Mouse (Mus musculus) testis, adult 2 months (tissue): ENCODE data around the gene As3mt. TPM values are rescaled to one million over a fixed set of nuclear protein-coding genes. Genes with fewer than 3 reads are reported as not detected.

Experiments used
- H3K27ac ChIP-seq: fragments of 200-500 bp; 2 replicates; pipeline ENCODE4 v1.5.1; 2012; ENCODE audit warnings: low read depth, low read length; ENCODE audit not compliant: control insufficient read depth, insufficient read depth
- H3K27me3 ChIP-seq: fragments of 200-500 bp; 2 replicates; pipeline ENCODE4 v1.6.1; 2012; ENCODE audit warnings: mild to moderate bottlenecking, low read length, moderate library complexity; ENCODE audit not compliant: control insufficient read depth, insufficient read depth
- H3K36me3 ChIP-seq: fragments of 200-500 bp; 2 replicates; pipeline ENCODE4 v1.6.1; 2012; ENCODE audit warnings: mild to moderate bottlenecking, low read length; ENCODE audit not compliant: control insufficient read depth, insufficient read depth
- H3K4me1 ChIP-seq: fragments of 200-500 bp; 2 replicates; pipeline ENCODE4 v1.6.1; 2012; ENCODE audit warnings: low read length; ENCODE audit not compliant: control insufficient read depth, insufficient read depth
- H3K4me3 ChIP-seq: fragments of 200-500 bp; 2 replicates; pipeline ENCODE4 v1.5.1; 2012; ENCODE audit warnings: low read depth, mild to moderate bottlenecking, low read length, moderate library complexity, mixed read lengths; ENCODE audit not compliant: control insufficient read depth
- CTCF ChIP-seq: fragments of 200-500 bp; IDR thresholded peaks from 2 replicates; pipeline ENCODE4 v1.5.1; 2012; ENCODE audit warnings: low read depth, mild to moderate bottlenecking, inconsistent platforms, low read length, moderate library complexity; ENCODE audit not compliant: control insufficient read depth, insufficient read depth, insufficient replicate concordance
- POLR2A ChIP-seq: fragments of 200-500 bp; IDR thresholded peaks from 2 replicates; pipeline ENCODE4 v1.6.1; 2012; ENCODE audit warnings: low read depth, mild to moderate bottlenecking, inconsistent platforms, low read length, moderate library complexity; ENCODE audit not compliant: control insufficient read depth
- polyA plus RNA-seq: library from polyadenylated mRNA; depleted of rRNA; stranded (reverse); fragments of >200 nt; gene quantifications from 2 replicates; pipeline ENCODE4 v1.2.3, GENCODE M21; 2012

The As3mt gene
- polyA plus RNA-seq, 1 experiment: 12.1 TPM

GRCm38 (mm10) chr19:46762992-46763342, 55.7 kb downstream of the As3mt start:
- Histone ChIP-seq H3K4me1 (peaks cover 19% of the 10 kb centered on the region), H3K27ac (no peak overlapping the region), H3K27me3 (no peaks in the 10 kb centered on the region), H3K36me3 (no peaks in the 10 kb centered on the region), H3K4me3 (peak overlapping the region; percentile 89)
- TF ChIP-seq POLR2A (no peak), CTCF (no peak)

- no peaks in the 10 kb centered on the region for H3K36me3 ChIP-seq
- H3K4me3 ChIP-seq: peak overlapping the region; percentile 89
- no peaks in the 10 kb centered on the region for H3K27me3 ChIP-seq
- peaks cover 19% of the 10 kb centered on the region for H3K4me1 ChIP-seq
- no peak for TF ChIP-seq CTCF
- no peak for TF ChIP-seq POLR2A
- H3K27ac ChIP-seq: no peak overlapping the region
Measured at GRCm38 (mm10) chr19:46763356-46763755, 56.1 kb downstream of the As3mt start.

DNA sequence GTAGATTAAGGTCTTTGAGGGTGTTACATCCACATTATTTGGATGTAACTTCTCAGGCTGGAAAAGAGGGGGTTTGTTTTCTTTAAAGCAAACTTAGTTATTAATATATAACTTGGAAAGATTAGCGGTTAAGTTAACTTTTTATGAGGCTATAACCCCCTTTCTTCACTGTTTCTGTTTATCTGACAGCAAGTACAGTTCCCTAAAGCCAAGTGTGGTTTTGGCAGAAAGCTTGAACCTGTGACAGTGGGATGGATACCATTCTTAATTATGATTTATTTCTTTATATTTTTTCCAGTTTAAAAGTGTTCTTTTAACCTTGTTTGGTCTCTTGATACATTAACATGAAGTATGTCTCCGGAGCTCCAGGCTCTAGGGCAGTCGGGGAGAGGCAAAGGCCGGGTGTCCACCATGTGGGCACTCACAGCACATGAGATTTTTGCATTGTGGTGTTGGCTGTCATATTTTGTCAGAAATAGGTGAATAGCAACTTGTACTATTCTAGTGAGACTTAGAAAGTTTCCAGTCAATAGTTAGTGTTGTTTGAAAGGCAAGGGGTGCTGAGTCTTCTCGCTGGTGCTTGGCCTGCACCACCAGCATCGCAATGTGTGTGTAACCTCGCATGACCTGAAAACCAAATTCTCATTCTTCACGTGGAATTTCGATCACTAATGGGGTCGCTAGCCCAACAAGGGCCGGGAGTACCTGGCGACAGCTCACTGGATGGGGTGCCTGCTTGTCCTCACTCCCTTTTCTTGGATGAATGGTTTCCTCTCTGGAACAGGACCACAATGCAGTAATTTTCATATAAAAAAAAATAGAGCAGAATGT, 56.9 kb downstream of the As3mt start:
- peaks cover 19% of the 10 kb centered on the region for H3K4me1 ChIP-seq
- H3K4me3 ChIP-seq: no peak overlapping the region
- no peak for TF ChIP-seq CTCF
- no peak for TF ChIP-seq POLR2A
- no peaks in the 10 kb centered on the region for H3K27me3 ChIP-seq
- no peaks in the 10 kb centered on the region for H3K36me3 ChIP-seq
- no peak overlapping the region for H3K27ac ChIP-seq

- no peak for TF ChIP-seq CTCF
- no peak for TF ChIP-seq POLR2A
- Histone ChIP-seq H3K27me3 (no peaks in the 10 kb centered on the region), H3K4me3 (no peak overlapping the region), H3K4me1 (peaks cover 19% of the 10 kb centered on the region), H3K36me3 (no peaks in the 10 kb centered on the region), H3K27ac (no peak overlapping the region)
Measured at GRCm38 (mm10) chr19:46764763-46765117, 57.5 kb downstream of the As3mt start.

- TF ChIP-seq CTCF (no peak), POLR2A (no peak)
- H3K4me1 ChIP-seq: peaks cover 14% of the 10 kb centered on the region
- H3K36me3 ChIP-seq: no peaks in the 10 kb centered on the region
- H3K27me3 ChIP-seq: no peaks in the 10 kb centered on the region
- no peak overlapping the region for H3K4me3 ChIP-seq
- H3K27ac ChIP-seq: no peak overlapping the region
Measured at GRCm38 (mm10) chr19:46766125-46766524, 58.9 kb downstream of the As3mt start.

DNA sequence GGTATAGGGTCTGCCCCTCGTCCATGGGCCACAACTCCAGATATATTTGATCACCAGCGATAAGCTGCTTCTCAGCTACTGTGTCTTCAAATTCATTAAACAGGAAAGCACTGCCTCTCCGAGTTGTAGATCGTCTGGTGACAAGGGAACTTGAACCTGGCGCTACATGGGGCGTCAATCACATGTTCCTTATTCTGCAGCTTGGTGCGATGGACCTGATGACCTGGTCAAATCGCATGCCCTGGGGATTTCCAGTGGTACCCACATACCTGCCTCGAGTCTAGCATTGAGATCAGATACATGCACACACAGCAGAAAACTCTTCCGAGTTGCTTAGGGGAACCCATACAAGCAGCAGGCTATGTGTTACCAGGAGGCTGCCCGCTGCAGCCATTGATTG, 62.5 kb downstream of the As3mt start:
- TF ChIP-seq CTCF: no peak
- TF ChIP-seq POLR2A: no peak
- Histone ChIP-seq H3K27ac (no peak overlapping the region), H3K4me1 (no peaks in the 10 kb centered on the region), H3K27me3 (no peaks in the 10 kb centered on the region), H3K4me3 (no peak overlapping the region), H3K36me3 (no peaks in the 10 kb centered on the region)

DNA sequence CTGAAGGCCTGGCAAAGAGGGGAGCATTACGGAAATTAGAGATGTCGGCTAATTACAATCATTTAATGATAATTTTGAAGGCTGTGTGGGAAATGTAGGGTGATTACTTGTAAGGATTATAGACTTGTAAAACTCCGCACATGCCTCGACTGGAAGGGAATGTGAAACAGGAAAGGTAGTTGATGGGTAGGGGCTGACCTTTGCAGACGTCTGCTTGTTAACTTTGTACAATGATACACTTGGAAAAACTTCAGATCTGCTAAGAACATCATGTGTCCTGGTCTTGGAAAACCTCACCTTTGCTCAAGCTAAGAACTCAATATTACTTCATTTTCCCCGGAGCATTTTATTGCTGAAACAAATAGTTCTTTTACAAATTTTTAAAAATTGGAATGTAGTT, 64.5 kb downstream of the As3mt start:
- no peak overlapping the region for H3K4me3 ChIP-seq
- no peaks in the 10 kb centered on the region for H3K4me1 ChIP-seq
- no peaks in the 10 kb centered on the region for H3K36me3 ChIP-seq
- H3K27ac ChIP-seq: no peak overlapping the region
- H3K27me3 ChIP-seq: no peaks in the 10 kb centered on the region
- TF ChIP-seq CTCF (no peak), POLR2A (no peak)
